Mouse (Mus musculus) limb, embryonic 11.5 days (tissue): ENCODE data around the gene Rxra. TPM values are rescaled to one million over a fixed set of nuclear protein-coding genes. Genes with fewer than 3 reads are reported as not detected.

Experiments
- ATAC-seq: fragments of 200-750 bp; cut with Nextera tagmentation; 2 replicates; pipeline ENCODE4 v1.8.0; 2017; ENCODE audit warnings: low read depth; ENCODE audit not compliant: insufficient number of reproducible peaks, low FRiP score, low TSS enrichment
- DNase-seq: peaks from one replicate; pipeline ENCODE4 v3.0.0-alpha.2; 2015; ENCODE audit warnings: low spot score
- H3K27ac ChIP-seq: fragments of 300-500 bp; sonication (generic); replicated peaks from 2 replicates; pipeline ENCODE4 v1.5.1; 2014; ENCODE audit warnings: low read depth, mild to moderate bottlenecking, low read length
- H3K27me3 ChIP-seq: fragments of 300-500 bp; sonication (generic); 2 replicates; pipeline ENCODE4 v1.6.1; 2014; ENCODE audit warnings: mild to moderate bottlenecking, low read length, mixed read lengths; ENCODE audit not compliant: control insufficient read depth, insufficient read depth
- H3K36me3 ChIP-seq: fragments of 300-500 bp; sonication (generic); 2 replicates; pipeline ENCODE4 v1.6.1; 2014; ENCODE audit warnings: mild to moderate bottlenecking, low read length, moderate library complexity, mixed read lengths; ENCODE audit not compliant: control insufficient read depth, insufficient read depth
- H3K4me1 ChIP-seq: fragments of 300-500 bp; sonication (generic); 2 replicates; pipeline ENCODE4 v1.6.1; 2014; ENCODE audit warnings: low read length, mixed read lengths; ENCODE audit not compliant: control insufficient read depth, insufficient read depth
- H3K4me2 ChIP-seq: fragments of 300-500 bp; sonication (generic); 2 replicates; pipeline ENCODE4 v1.6.1; 2014; ENCODE audit warnings: low read depth, mild to moderate bottlenecking, moderate library complexity; ENCODE audit not compliant: severe bottlenecking
- H3K4me3 ChIP-seq: fragments of 300-500 bp; sonication (generic); 2 replicates; pipeline ENCODE4 v1.5.1; 2014; ENCODE audit warnings: low read depth, low read length
- H3K9ac ChIP-seq: fragments of 300-500 bp; sonication (generic); 2 replicates; pipeline ENCODE4 v1.6.1; 2014; ENCODE audit warnings: mild to moderate bottlenecking, low read length
- H3K9me3 ChIP-seq: fragments of 300-500 bp; sonication (generic); 2 replicates; pipeline ENCODE4 v1.6.1; 2016; ENCODE audit warnings: low read length; ENCODE audit not compliant: control insufficient read depth
- WGBS: fragments of 180-500 bp; shearing (Covaris S2); extraction: QIAGEN DNeasy Blood & Tissue Kit; methylation state at CpG from one replicate; pipeline ENCODE4 v1.1.7; 2014; 5-methylcytosine and 5-hydroxymethylcytosine counted together
- polyA plus RNA-seq: library from polyadenylated mRNA; unstranded; fragments of >200 nt; fragmentation: Nextera tagmentation; extraction: Ambion mirVana; gene quantifications from 2 replicates; pipeline ENCODE4 v1.2.1, GENCODE M21; 2014

Gene Rxra
- polyA plus RNA-seq, 1 experiment from 2014 or later: 8.7 TPM

DNA sequence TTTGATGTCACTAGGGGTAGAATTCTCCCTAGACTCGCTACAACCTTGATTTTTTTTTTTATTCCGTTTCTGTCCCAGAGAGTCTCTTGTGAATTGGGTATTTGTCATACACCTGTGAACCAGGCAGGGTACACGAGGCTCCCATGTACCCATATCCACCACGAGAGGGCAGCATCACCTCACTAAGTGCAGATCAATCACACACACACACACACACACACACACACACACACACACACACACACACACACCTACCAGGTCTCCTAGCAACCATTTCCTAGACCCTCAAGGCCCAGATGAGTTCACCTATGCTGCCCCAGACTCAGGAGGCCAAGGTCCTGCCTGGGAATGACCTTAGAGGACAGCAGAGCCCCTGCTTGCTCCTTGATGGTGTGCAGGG is 94.0 kb downstream of the Rxra start:
- Histone ChIP-seq H3K9me3 (no peaks in the 10 kb centered on the region), H3K4me2 (no peak overlapping the region), H3K27ac (no peak overlapping the region), H3K9ac (no peak overlapping the region), H3K36me3 (no peaks in the 10 kb centered on the region), H3K4me3 (no peak overlapping the region), H3K4me1 (peaks cover 40% of the 10 kb centered on the region), H3K27me3 (no peaks in the 10 kb centered on the region)
- DNase-seq (peak; percentile 78), ATAC-seq (no peak)
- 4% methylated on average over 4 of the region's 4 CpGs for WGBS

DNA sequence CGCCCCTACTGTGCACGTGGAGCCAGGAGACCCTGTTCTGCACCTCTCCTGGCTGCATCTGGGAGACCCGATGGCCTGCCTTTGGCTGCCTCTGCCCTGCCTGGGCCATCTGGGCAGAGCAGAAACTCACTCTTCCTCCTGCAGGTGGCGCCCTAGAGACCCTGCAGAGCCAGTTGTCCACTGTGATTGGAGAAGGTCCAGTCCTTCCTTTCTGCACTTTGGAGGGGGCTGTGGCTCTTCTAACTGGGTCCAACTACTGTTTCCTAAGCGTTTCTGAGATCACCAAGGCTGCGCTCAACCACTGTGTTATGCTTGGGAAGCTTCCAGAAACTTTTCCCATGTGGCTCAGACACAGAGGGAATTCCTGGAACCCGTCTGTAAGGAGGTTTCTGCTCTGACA is 95.7 kb downstream of the Rxra start:
- WGBS: 26% methylated on average over 7 of the region's 7 CpGs
- no peak for ATAC-seq
- no peak overlapping the region for H3K9ac ChIP-seq
- H3K4me3 ChIP-seq: no peak overlapping the region
- no peaks in the 10 kb centered on the region for H3K36me3 ChIP-seq
- peaks cover 48% of the 10 kb centered on the region for H3K4me1 ChIP-seq
- no peak overlapping the region for H3K4me2 ChIP-seq
- H3K9me3 ChIP-seq: no peaks in the 10 kb centered on the region
- H3K27ac ChIP-seq: no peak overlapping the region
- no peaks in the 10 kb centered on the region for H3K27me3 ChIP-seq
- peak; percentile 95 for DNase-seq

DNA sequence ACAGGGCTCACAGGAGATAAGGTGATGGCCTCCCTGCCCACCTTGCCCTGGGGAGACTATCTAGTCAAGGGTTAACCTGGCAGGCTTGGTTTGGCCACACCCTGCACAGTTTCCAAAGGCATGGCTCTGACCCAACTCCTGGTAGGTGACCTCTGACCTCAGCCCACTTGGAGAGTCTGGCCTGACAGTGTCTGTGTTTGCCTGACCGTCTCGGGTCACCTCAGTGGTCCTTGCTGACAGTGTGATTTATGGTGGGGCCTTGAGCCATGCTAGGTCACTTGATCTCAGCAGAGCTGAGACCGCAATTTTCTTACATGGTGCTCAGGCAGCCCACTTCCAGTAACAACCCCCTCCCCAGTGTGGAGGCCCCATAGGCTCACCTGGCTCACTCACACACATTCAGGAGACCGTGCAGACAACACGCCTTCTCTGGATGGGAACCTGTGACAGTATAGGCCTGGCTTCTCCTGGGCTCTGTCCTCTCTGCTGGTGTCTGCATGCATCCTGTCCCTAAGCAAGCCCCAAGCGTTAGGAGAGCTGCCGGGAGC is 96.7 kb downstream of the Rxra start:
- ATAC-seq: no peak
- Histone ChIP-seq H3K4me3 (no peak overlapping the region), H3K27me3 (no peaks in the 10 kb centered on the region), H3K9me3 (no peaks in the 10 kb centered on the region), H3K36me3 (no peaks in the 10 kb centered on the region), H3K4me1 (peaks cover 48% of the 10 kb centered on the region), H3K9ac (no peak overlapping the region), H3K4me2 (no peak overlapping the region), H3K27ac (no peak overlapping the region)
- 26% methylated on average over 7 of the region's 7 CpGs for WGBS
- peak; percentile 38 for DNase-seq

DNA sequence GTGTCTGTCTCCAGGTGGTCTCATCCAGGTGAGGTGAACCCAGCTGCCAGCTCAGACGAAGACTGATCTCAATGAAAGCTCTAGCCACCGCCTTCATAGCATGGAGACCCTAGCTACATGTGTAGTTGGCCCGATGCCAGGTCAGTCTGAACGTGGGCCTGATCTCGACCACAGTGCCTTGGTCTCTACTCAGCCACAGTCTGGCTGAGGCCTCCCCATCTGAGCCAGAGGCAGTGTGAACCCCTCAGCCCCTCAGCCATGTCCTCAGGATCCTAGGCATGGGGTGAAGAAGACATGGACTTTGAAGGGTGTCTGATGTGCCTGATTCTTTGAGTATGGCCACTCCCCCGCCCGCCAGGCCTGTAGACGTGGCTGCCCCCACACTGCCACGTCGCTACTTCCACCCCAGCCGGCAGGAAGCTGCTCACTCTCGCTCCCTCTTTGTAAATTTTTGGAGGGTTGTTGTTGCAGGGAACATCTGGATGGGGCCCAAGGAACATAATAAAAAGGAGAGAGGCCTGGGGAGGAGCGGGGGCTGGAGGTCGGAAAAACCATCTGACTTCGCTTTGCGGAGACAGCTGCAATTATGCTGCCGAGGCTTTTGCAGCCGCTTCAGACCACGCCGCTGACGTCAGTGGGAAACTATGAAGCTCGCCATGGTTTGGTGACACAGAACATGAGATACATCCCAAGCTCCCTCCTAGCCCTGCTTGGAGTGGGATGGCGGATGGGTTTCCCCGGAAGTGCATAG is 97.9 kb downstream of the Rxra start:
- peaks cover 46% of the 10 kb centered on the region for H3K4me1 ChIP-seq
- peak; percentile 19; the same call in 1 of the 2 replicates for ATAC-seq
- no peaks in the 10 kb centered on the region for H3K36me3 ChIP-seq
- no peaks in the 10 kb centered on the region for H3K9me3 ChIP-seq
- no peak overlapping the region for H3K4me2 ChIP-seq
- 36% methylated on average over 24 of the region's 24 CpGs for WGBS
- DNase-seq: peak; percentile 76
- no peak overlapping the region for H3K4me3 ChIP-seq
- peak overlapping the region; percentile 78 for H3K27ac ChIP-seq
- H3K9ac ChIP-seq: peak overlapping the region; percentile 32
- H3K27me3 ChIP-seq: no peaks in the 10 kb centered on the region

DNA sequence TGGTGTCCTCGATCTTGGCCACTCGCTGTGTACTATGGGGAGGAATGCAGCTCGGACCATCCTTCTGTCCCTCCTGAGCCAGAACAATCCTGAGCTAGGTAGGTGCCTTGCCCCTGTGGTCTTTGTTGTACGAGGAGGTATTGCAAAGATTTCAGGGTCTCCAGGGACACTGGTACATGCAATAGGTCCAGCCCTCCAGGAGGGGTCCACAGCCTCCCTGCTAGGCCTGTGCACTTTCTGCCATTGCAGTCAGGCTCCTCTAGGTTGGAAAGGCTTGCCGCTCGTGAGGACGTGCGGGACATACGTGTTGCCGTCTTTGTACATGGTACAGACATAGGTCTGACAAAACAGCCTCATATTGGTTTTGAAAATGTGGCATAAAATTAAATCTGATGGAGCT is 98.8 kb downstream of the Rxra start:
- Histone ChIP-seq H3K27me3 (no peaks in the 10 kb centered on the region), H3K4me2 (no peak overlapping the region), H3K4me1 (peaks cover 38% of the 10 kb centered on the region), H3K27ac (peak overlapping the region; percentile 78; the same call in 1 of the 2 replicates), H3K4me3 (no peak overlapping the region), H3K9ac (no peak overlapping the region; the same call in 1 of the 2 replicates), H3K36me3 (no peaks in the 10 kb centered on the region), H3K9me3 (no peaks in the 10 kb centered on the region)
- DNase-seq (peak; percentile 42), ATAC-seq (no peak)
- 84% methylated on average over 10 of the region's 10 CpGs for WGBS

DNA sequence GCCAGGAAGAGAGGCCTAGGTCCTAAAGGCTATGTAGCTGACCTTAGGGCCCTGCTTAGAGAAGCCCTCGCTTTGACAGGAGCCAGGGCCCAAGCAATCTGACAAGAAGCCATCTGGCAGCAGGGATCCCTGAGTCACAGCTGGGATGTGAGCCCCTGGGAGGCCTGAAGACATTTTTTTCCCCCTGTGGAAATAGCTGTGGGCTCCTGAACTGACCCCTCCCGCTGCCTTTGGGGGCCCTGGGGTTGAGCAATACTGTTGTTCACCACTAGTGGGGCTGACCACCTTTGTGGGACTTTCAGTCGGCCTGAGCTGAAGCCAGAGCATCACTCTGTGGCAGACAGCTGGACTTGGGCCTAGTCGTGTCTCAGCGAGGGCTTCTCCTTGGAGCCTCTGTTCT is 99.4 kb downstream of the Rxra start:
- WGBS: 47% methylated on average over 5 of the region's 5 CpGs
- H3K4me2 ChIP-seq: no peak overlapping the region
- ATAC-seq (no peak), DNase-seq (peak; percentile 50)
- peak overlapping the region; percentile 17; the same call in 1 of the 2 replicates for H3K9ac ChIP-seq
- no peaks in the 10 kb centered on the region for H3K27me3 ChIP-seq
- no peaks in the 10 kb centered on the region for H3K36me3 ChIP-seq
- no peak overlapping the region for H3K27ac ChIP-seq
- H3K9me3 ChIP-seq: no peaks in the 10 kb centered on the region
- H3K4me1 ChIP-seq: peaks cover 33% of the 10 kb centered on the region
- no peak overlapping the region for H3K4me3 ChIP-seq

DNA sequence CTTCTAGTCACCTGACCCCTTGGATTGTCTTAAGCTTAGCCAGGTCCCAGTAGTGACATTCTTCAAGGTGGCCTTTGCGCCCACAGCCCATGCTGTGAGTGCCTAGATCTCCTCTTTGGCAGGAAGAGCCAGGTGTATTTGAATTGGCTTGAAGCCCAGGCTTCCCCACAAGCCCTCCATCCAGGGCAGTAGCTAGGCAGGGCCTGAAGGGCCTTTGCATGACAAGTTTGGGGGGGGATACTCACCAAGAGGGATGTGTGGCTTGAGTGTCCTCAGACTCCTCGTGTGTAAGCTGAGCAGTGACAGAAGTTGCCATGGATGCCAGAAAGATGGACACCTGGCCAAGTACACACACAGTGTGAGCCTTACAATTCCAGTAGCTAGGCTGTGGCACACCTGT is 101.5 kb downstream of the Rxra start:
- DNase-seq: no peak
- no peaks in the 10 kb centered on the region for H3K36me3 ChIP-seq
- no peaks in the 10 kb centered on the region for H3K9me3 ChIP-seq
- H3K4me3 ChIP-seq: no peak overlapping the region
- H3K27me3 ChIP-seq: no peaks in the 10 kb centered on the region
- H3K27ac ChIP-seq: no peak overlapping the region
- H3K4me2 ChIP-seq: no peak overlapping the region
- no peak overlapping the region for H3K9ac ChIP-seq
- WGBS: 68% methylated on average over 2 of the region's 2 CpGs
- H3K4me1 ChIP-seq: peaks cover 30% of the 10 kb centered on the region
- ATAC-seq: no peak

DNA sequence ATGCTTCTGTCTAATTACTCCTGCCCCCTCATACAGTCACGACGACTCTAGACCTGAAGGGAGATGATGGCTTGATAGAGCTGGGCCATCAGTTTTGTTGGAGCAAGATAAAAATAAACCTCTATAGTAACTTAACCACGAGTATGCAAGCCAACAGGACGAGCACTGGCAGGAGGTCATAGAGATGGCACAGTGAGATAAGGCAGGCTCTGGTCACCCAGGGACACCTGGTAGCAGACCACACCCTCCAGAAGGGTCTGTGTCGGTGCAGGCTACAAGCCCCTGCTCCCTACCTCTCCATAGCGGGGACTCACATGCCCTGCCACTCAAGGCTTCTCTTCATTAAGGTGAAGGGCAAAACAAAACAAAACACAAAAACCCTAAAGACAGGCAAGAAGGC is 102.0 kb downstream of the Rxra start:
- WGBS: 58% methylated on average over 6 of the region's 6 CpGs
- Histone ChIP-seq H3K27ac (no peak overlapping the region), H3K4me3 (no peak overlapping the region), H3K36me3 (no peaks in the 10 kb centered on the region), H3K9me3 (no peaks in the 10 kb centered on the region), H3K4me1 (peaks cover 24% of the 10 kb centered on the region), H3K27me3 (no peaks in the 10 kb centered on the region), H3K9ac (no peak overlapping the region), H3K4me2 (no peak overlapping the region)
- DNase-seq (no peak), ATAC-seq (no peak)
